Mouse (Mus musculus) embryonic facial prominence, embryonic 11.5 days (tissue): Measurements from ENCODE around the gene Akap17b. TPM values are rescaled to one million over a fixed set of nuclear protein-coding genes. Genes with fewer than 3 reads are reported as not detected.
A peak's percentile ranks its signal among the peaks of the same experiment; 100 is the strongest.

Source experiments
- ATAC-seq: fragments of 200-750 bp; cut with Nextera tagmentation; replicated peaks from 2 replicates; pipeline ENCODE4 v1.8.0; 2017; ENCODE audit warnings: low read depth; ENCODE audit not compliant: insufficient number of reproducible peaks, low FRiP score, low TSS enrichment
- DNase-seq: peaks from one replicate; pipeline ENCODE4 v3.0.0-alpha.2; 2015; ENCODE audit warnings: low spot score
- H3K27ac ChIP-seq: fragments of 300-500 bp; sonication (generic); replicated peaks from 2 replicates; pipeline ENCODE4 v1.5.1; 2014; ENCODE audit warnings: mild to moderate bottlenecking, low read depth, low read length, control low read depth
- H3K27me3 ChIP-seq: fragments of 300-500 bp; sonication (generic); 2 replicates; pipeline ENCODE4 v1.6.1; 2014; ENCODE audit warnings: mild to moderate bottlenecking, low read length, moderate library complexity, mixed read lengths; ENCODE audit not compliant: control insufficient read depth, insufficient read depth
- H3K36me3 ChIP-seq: fragments of 300-500 bp; sonication (generic); replicated peaks from 2 replicates; pipeline ENCODE4 v1.6.1; 2014; ENCODE audit warnings: low read depth, mild to moderate bottlenecking, low read length, moderate library complexity, mixed read lengths; ENCODE audit not compliant: control insufficient read depth, insufficient read depth
- H3K4me1 ChIP-seq: fragments of 300-500 bp; sonication (generic); 2 replicates; pipeline ENCODE4 v1.6.1; 2014; ENCODE audit warnings: low read length, mixed read lengths; ENCODE audit not compliant: control insufficient read depth, insufficient read depth
- H3K4me2 ChIP-seq: fragments of 300-500 bp; sonication (generic); 2 replicates; pipeline ENCODE4 v1.6.1; 2014; ENCODE audit warnings: low read depth, mild to moderate bottlenecking, control low read depth, low read length, moderate library complexity
- H3K4me3 ChIP-seq: fragments of 300-500 bp; sonication (generic); 2 replicates; pipeline ENCODE4 v1.5.1; 2014; ENCODE audit warnings: low read depth, low read length, control low read depth
- H3K9ac ChIP-seq: fragments of 300-500 bp; sonication (generic); replicated peaks from 2 replicates; pipeline ENCODE4 v1.6.1; 2014; ENCODE audit warnings: mild to moderate bottlenecking, control low read depth, low read length
- H3K9me3 ChIP-seq: fragments of 300-500 bp; sonication (generic); replicated peaks from 2 replicates; pipeline ENCODE4 v1.6.1; 2016; ENCODE audit warnings: mild to moderate bottlenecking, low read length, inconsistent platforms, mixed read lengths; ENCODE audit not compliant: control insufficient read depth
- WGBS: fragments of 180-500 bp; shearing (Covaris S2); extraction: QIAGEN DNeasy Blood & Tissue Kit; methylation state at CpG from one replicate; pipeline ENCODE4 v1.1.7; 2014; 5-methylcytosine and 5-hydroxymethylcytosine counted together
- polyA plus RNA-seq: library from polyadenylated mRNA; unstranded; fragments of >200 nt; fragmentation: Nextera tagmentation; extraction: Ambion mirVana; gene quantifications from 2 replicates; pipeline ENCODE4 v1.2.1, GENCODE M21; 2014

The Akap17b gene
- polyA plus RNA-seq, 1 experiment from 2014 or later = 2.5 TPM

- H3K36me3 ChIP-seq = no peaks in the 10 kb centered on the region
- no peaks in the 10 kb centered on the region for H3K27me3 ChIP-seq
- ATAC-seq (no peak), DNase-seq (peak; percentile 77)
- no peak overlapping the region for H3K4me3 ChIP-seq
- H3K27ac ChIP-seq = no peak overlapping the region
- no peak overlapping the region for H3K4me2 ChIP-seq
- H3K9ac ChIP-seq = no peak overlapping the region
- WGBS = 18% methylated on average over 7 of the region's 7 CpGs
- H3K9me3 ChIP-seq = no peaks in the 10 kb centered on the region
- no peaks in the 10 kb centered on the region for H3K4me1 ChIP-seq
These were observed 83.5 kb downstream of the Akap17b start for GRCm38 (mm10) chrX:36561650-36562049.

GRCm38 (mm10) chrX:36560170-36560569 is 85.0 kb downstream of the Akap17b start:
- Histone ChIP-seq H3K4me1 (no peaks in the 10 kb centered on the region), H3K27me3 (no peaks in the 10 kb centered on the region), H3K36me3 (no peaks in the 10 kb centered on the region), H3K27ac (no peak overlapping the region), H3K9me3 (no peaks in the 10 kb centered on the region), H3K4me2 (no peak overlapping the region), H3K4me3 (no peak overlapping the region), H3K9ac (no peak overlapping the region)
- ATAC-seq (no peak), DNase-seq (no peak)
- WGBS = 84% methylated on average over 4 of the region's 4 CpGs

Other genes with a start within 250 kb of the Akap17b start
- not detected in 2 replicates for gene Gm6268, start 244.1 kb downstream of the Akap17b start, polyA plus RNA-seq
- gene Gm14569, start 153.6 kb downstream of the Akap17b start, polyA plus RNA-seq = not detected in 2 replicates
- gene Pgrmc1, start 47.2 kb downstream of the Akap17b start, polyA plus RNA-seq = 442 and 449 TPM in 2 replicates
- 0.89 and 1.00 TPM in 2 replicates for gene Slc25a43, start 98.3 kb upstream of the Akap17b start, polyA plus RNA-seq
- 585 and 587 TPM in 2 replicates for gene Slc25a5, start 150.3 kb upstream of the Akap17b start, polyA plus RNA-seq
- 136 and 139 TPM in 2 replicates for gene Ube2a, start 228.5 kb upstream of the Akap17b start, polyA plus RNA-seq
- 45.1 and 53.3 TPM in 2 replicates for gene C330007P06Rik, start 228.7 kb upstream of the Akap17b start, polyA plus RNA-seq